Mouse (Mus musculus): Measurements from ENCODE around the gene Trpc4ap.
A peak's percentile ranks its signal among the peaks of the same experiment; 100 is the strongest.

Trpc4ap gene

DNA sequence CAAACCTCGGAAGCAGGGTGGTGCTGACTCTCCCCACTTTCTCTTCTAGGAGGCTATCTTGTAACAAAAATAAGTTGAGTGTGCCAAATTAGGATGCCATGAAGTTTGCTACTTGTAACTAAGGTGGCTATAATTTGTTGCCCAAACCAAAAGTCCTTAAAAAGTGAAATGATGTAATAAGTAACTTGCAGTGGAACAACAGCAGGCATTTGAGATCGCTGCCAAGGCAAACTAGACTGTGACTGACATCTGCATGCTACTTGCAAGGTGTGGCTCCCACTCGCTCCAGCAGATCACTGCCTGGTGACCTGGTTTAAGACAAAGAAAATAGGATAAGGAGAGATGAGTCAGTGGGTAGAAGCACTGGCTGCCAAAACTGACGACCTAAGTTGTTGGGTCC, 952 bp upstream of the Trpc4ap start:
- DNase-seq (ENCODE audit: low read depth, low spot score), result no peak

GRCm38 (mm10) chr2:155691336-155691722, 855 bp downstream of the Trpc4ap start:
- no peak for DNase-seq (ENCODE audit: low read depth, low spot score)

GRCm38 (mm10) chr2:155689211-155689610, 3.0 kb downstream of the Trpc4ap start:
- DNase-seq (ENCODE audit: low read depth, low spot score), result no peak

DNA sequence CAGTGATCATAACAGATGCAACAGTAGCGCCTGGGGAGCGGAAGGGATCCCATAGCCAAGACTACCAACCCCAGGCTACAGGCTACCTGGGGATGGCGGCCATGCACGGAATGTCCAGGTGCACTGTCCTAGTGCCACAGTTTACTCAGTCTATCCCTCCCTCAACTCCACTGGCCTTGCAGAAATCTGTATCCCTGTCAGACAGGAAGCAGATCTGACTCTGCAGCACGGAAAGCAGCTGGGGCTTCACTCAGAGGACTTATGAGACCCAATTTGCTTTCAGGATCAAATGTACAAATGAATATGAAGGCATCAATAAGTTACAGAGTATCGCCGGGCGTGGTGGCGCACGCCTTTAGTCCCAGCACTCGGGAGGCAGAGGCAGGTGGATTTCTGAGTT, 4.4 kb downstream of the Trpc4ap start:
- no peak for DNase-seq (ENCODE audit: low read depth, low spot score)

DNA sequence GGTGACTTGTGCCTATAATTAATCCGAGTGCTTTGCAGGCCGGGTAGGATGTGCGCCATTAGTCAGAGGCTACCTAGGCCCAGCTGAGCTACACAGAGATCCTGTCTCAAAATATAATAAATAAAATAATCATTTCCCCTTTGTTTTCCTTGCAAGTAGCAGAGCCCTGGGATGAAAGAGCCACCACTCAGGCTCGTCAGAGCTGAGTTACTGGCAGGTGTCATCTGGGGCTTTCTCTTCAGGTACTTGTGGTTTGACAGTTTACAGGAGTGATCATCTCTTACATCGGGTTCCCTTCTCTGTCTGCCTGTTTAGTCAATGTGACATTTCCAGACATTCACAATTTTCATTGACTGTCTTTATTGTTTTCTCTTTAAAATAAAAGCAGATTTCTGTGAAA, 5.6 kb downstream of the Trpc4ap start:
- no peak for DNase-seq (ENCODE audit: low read depth, low spot score)

DNA sequence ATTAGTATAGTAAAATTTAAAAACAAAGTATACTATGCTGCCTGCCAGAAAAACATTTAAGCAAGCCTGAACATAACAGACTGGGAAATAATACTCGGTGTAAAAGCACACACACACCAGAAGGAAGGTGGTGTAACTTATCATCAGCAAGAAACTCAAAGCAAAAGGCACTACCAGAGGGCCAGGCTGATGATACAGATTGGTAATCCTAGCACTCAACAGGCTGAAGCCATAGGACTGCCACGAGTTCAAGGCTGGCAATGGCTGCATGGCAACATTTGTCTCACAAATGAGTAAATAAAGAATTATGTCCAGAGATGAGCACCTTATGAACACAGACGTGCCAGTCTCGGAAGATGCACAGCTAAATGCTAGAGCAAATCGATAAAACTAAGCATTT, 8.4 kb downstream of the Trpc4ap start:
- DNase-seq (ENCODE audit: low read depth, low spot score), result no peak

GRCm38 (mm10) chr2:155683137-155683536, 9.0 kb downstream of the Trpc4ap start:
- DNase-seq (ENCODE audit: low read depth, low spot score), result no peak

- no peak for DNase-seq (ENCODE audit: low read depth, low spot score)
Observed at GRCm38 (mm10) chr2:155681874-155682273, 10.3 kb downstream of the Trpc4ap start.

GRCm38 (mm10) chr2:155681194-155681593, 11.0 kb downstream of the Trpc4ap start:
- DNase-seq (ENCODE audit: low read depth, low spot score), result no peak

- DNase-seq (ENCODE audit: low read depth, low spot score), result no peak
Observed at GRCm38 (mm10) chr2:155680591-155680990, 11.6 kb downstream of the Trpc4ap start.

DNA sequence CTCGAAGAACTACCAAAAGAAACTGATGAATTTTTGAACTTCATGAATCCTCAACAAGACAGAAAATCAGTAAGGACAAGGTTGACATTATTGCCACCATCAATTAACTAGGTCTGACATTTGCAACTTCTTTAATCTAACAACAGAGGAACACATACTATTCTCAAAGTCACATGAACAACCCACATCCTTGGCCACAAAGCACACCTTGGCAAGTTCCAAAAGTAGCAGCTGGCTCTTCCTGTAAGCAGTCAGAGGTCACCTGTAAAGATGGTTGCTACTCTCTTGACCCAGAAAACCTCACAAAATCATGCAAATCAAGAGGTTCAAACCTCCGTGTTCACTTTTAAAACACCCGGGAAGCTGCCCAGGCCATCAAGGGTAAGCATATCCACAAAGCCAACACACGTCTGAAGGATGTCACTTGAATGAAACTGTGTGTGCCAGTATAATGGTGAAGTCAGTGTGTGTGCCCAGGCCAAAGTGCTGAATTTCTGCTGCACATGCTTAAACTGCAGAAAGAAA, 12.5 kb downstream of the Trpc4ap start:
- no peak for DNase-seq (ENCODE audit: low read depth, low spot score)

- no peak for DNase-seq (ENCODE audit: low read depth, low spot score)
Observed at GRCm38 (mm10) chr2:155675118-155675517, 17.1 kb downstream of the Trpc4ap start.

GRCm38 (mm10) chr2:155673546-155673945, 18.6 kb downstream of the Trpc4ap start:
- peak; percentile 17 for DNase-seq (ENCODE audit: low read depth, low spot score)

GRCm38 (mm10) chr2:155671236-155671635, 20.9 kb downstream of the Trpc4ap start:
- DNase-seq (ENCODE audit: low read depth, low spot score), result no peak

DNA sequence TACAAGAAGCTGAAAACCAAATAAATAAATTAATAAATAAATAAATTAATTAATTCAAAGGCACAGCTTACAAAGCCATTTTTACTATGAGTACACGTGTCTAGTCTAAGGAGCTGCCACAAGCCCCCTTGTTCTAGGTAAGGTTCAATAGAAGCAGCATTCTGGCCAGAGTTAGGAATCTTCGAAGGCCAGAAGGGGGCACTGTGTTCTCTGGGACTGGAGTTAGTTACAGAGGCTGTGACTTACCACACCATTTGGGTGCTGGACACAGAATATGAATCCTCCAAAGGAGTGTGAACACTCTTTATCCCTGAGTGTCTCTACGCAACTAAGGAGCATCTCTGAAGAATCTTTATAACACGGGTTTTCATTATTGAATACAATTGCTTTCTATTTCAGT, 23.7 kb downstream of the Trpc4ap start:
- DNase-seq (ENCODE audit: low read depth, low spot score), result no peak

DNA sequence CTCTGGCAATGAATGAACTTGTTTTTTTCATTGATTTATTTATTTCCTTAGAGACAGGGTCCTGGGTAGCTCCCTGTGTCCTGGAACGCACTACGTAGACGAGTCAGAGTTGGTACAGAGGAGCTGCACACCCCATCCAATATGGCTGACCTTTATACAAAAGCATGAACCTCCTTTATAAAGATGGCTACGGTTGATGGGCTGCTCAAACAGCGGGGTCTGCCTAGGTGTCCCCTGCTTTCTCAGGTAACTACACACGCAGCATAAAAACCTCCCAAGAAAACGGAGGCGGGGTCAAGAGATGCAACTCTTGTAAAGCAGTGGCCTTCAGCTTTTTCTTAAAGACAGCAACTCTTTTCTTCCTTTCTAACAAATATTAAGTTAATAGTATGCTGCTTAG, 24.3 kb downstream of the Trpc4ap start:
- no peak for DNase-seq (ENCODE audit: low read depth, low spot score)

DNA sequence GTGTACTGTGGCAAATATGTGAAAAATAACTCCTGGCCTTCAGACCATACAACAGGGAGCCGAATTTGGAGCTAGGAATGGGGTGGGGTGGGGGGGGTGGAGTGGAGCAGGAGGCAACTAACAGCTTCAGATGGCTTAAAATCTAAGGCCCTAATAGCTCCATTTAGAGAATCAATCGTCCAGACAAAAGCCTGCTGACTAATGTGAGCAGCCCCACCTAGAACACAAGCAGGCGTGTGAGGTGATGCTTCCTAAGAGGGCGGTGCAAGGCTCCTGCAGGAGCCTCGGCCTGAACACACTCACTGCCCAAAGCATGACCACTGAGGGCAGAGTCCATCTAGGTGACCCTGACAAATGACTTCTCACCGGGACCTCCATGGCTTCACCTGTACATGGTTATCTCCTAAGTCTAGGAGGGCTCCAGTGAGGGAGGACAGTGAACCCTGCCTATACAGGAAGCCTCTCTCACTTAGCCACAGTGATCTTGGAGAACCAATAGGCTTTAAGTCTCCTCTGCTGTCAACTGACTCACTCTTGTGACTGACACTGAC, 28.2 kb downstream of the Trpc4ap start:
- no peak for DNase-seq (ENCODE audit: low read depth, low spot score)

GRCm38 (mm10) chr2:155663097-155663496, 29.1 kb downstream of the Trpc4ap start:
- DNase-seq (ENCODE audit: low read depth, low spot score), result peak; percentile 27

- no peak for DNase-seq (ENCODE audit: low read depth, low spot score)
Observed at GRCm38 (mm10) chr2:155662390-155662789, 29.8 kb downstream of the Trpc4ap start.

DNA sequence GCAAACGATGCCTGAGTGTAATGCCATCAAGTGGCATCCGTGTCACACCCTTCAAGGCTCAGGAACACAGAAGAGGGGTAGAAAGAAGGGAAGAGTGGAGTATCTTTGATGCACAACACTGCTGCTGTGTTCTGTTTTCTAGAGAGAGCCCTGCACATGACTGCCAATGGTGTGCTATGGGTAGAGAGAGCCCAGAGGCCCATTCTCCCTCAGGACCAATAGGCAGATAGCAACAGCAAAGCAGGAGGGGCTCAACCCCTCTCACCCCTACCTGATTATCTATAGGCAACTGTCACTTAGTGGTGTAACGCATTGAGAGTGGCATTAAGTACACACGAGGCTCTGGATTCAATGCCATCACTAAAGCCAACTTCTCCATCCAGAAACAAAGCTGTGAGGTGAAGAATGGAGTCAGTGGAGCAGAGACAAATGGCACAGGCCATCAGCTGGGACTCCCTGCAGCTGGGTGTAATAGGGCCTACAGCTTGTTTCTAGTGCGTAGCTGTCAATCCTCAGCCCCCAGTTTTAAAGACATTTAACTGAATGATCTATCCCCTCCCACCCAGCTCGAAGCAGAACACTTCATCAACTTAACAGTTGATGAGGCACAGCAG, 36.3 kb downstream of the Trpc4ap start:
- no peak for DNase-seq (ENCODE audit: low read depth, low spot score)

- no peak for DNase-seq (ENCODE audit: low read depth, low spot score)
Observed at GRCm38 (mm10) chr2:155652618-155653017, 39.6 kb downstream of the Trpc4ap start.

DNA sequence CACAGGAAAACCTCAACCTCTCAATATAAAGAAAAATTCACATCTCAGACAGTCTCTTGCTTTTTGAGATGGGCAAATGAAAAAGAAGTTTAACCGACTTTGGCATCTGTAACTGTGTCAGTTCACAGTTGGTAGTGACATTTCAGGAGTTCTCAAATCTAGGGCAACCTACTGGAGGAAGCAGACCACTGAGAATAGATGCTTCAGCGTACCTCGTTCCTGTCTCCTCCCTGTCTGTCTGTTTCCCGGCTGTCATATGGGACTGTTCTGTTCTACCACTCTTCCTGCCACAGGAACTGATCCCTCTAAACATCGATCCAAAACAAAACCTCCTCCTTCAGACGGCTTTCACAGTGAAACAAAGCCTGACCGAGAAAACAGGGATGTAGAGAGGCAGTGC, 46.4 kb downstream of the Trpc4ap start:
- no peak for DNase-seq (ENCODE audit: low read depth, low spot score)

Measured in retina, postnatal 7 days (tissue).